Mouse (Mus musculus): ENCODE measurements around the gene Angpt4.

GRCm38 (mm10) chr2:151910498-151910897, 512 bp upstream of the Angpt4 start:
- TF ChIP-seq POLR2A (IDR thresholded peaks at IDR 0.05; ENCODE audit: low read depth, low read length) (no peak), CTCF (IDR thresholded peaks at IDR 0.05; ENCODE audit: borderline replicate concordance, insufficient read depth, low read length) (no peak)
